Mouse (Mus musculus) lung, postnatal 4 days (tissue): ENCODE data around the gene Sec22a.

Experiments
- DNase-seq, 2 experiments: peaks; one replicate each; pipeline ENCODE4 v3.0.0; 2021

Gene Sec22a

DNA sequence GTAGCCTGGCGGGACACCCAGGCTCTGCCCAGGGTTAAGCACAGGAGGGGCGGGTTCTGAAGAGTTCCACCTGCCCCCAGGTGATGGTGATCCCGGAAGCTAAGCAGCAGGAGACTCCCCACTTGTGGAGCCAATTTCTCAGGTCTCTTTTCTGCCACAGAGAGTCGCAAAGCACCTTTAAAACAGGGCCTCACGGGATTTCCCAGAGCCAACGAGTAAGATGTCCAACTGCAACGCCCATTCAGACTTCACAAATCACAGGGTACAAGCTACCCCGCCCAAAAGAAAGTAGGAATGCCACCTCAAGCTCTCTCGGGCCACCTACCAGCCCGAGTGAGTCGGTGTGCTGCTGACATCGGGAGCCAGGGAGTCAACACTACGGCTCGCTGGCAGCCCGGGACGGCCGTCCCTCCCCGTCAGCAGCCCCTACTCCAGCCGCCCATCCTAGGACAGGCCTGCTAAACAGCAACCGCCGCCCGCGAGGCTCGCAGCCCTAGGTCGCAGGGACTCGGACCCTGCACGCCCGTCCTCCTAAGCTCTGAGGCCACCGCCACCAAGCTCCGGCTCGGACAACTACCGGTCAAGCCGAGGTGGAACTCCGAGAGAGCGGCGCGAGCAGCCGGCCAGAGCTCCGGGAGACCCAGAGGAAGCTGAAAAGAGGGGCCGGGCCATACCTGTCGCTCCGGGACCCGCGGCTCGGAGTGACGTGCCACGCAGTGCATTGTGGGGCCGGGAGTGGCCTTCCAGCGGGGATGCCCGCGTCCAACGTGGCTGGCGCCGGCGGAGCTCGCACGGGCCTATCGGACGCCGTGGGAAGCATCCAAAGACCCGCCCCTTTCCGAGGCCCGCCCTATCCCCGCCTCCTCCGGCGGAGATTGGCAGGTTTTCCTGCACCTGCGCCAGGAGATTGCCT is at the start of gene Sec22a:
Gene Sec22a (minus strand): TSS at position 769 of the 913 bp plus-strand sequence.
- DNase-seq = peak; percentile 94 to 96

DNA sequence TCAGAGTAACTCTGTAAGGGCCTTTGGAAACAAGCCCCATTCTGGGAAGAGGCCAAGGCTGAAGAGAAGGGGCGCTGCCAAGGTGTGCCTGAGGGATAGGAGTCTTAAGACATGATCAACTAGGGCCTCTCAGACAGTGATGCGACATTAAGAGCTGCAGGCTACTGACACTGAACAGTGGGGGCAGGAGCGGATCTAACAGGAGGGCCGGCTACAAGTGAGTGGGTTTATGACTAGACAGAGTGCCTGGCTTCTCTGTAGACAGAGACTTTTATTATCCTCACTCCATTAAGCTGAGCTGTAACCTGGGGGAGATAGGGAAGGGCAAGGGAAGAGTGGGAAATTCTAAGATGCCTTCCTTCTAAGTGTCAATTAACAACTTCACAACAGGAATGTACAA is 43.0 kb upstream of the Sec22a start:
- DNase-seq = no peak

DNA sequence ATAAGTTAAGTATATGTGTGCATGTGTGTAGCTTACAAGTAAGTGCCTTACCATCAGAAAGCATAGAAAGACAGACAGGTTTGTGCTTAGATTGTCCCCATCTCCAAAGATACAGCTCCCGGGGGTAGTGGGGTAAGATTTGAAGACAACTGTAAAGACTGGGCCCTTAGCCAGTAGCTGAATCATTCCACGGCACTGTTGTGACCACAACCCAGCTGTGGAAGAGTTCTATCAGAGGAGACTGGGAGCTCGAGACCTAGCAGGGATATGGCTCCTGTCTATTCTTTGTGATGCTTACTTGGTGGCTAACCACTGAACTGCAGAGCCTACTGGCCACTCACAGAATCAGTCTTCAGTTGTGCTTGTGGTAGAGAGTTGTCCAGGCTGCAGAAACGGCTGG is 42.4 kb upstream of the Sec22a start:
- no peak for DNase-seq

DNA sequence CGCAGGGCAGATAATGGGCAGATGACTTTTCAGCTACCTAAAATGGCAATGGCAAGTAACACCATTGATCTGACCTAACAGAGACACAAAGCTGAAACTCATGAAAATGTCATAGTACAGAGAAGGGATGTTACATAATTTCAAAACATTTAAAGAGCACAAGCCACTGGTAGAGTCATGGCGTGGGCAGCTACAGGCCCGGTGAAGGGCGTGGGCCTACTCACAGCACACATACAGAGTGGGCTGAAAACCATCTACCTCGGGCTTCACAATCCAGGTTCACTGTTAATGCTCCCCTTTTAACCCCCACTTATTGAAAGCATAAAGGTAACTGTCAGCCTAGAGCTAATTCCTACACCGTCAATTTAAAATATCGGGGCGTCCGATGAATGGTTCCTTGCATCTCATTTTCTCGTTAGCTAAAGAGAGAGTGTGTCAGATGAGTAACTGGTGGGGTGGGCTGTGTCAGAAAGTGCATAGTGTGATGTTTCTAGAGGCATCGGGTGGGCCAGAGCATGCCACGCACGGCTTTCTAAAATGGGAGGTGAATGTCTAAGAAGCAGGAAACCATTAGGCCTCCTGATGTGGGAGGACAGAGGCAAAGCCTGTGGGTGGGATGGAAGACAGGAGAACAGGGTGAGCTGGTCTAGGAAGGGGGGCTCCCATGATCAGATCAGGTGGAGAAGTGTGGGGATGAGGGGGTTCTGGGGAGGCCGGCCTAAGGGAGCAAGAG is 41.8 kb upstream of the Sec22a start:
- no peak for DNase-seq

DNA sequence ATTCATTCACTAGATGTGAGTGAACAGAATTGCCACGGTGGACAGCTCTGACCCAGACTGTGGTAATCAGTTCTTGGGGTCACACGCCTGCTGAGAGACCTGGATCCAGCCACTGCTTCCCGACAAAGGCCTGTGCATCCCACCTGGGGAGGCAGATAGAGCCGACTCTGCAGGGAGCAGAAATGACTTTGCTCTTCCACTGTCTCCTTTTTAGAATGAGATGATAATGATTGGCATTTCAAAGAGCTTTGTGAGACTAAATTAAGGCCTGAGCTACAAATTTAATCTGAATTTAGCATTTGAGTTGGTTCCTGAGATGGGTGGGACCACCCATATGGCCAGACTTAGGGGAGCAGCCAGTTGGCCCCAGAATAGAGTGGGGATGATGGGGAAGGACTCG is 41.1 kb upstream of the Sec22a start:
- DNase-seq = no peak

DNA sequence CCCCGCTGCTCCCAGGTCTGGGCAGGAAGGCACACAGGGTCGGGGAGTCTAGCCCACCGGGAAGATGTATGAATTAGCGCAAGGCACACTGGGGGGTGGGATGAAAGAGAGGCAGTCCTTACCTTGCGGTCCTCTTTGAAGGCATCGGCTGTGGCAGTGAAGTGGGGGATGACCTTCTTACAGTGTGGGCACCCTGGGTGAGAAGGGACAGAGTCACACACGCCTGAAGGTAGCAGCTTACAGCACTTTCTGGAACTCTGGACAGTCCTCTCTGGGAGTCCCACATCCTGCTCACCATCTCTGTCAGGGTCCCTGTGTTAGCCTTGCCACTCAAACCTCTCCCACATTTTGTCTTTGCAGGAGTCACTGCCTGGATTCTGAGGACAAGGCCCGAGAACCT is 40.2 kb upstream of the Sec22a start:
- no peak for DNase-seq

DNA sequence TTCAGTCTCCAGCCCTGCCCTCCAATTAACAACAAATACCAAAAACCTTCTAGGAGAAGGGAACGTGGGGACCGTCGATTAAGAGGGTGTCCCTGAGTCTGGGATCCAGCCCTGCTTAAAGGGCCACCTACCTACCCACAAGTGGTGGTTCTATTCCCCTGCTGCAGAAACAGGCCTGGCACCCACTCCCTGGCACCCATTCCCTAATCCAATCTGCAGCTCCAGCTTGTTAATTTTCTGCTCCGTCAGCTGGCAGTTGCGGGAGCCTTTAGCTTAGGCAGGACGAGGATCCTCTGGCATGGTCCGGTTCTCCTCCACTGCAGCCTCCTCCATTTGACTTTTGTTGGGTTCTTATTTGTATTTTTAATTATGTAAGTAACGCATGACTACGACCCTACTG is 39.6 kb upstream of the Sec22a start:
- DNase-seq = no peak

DNA sequence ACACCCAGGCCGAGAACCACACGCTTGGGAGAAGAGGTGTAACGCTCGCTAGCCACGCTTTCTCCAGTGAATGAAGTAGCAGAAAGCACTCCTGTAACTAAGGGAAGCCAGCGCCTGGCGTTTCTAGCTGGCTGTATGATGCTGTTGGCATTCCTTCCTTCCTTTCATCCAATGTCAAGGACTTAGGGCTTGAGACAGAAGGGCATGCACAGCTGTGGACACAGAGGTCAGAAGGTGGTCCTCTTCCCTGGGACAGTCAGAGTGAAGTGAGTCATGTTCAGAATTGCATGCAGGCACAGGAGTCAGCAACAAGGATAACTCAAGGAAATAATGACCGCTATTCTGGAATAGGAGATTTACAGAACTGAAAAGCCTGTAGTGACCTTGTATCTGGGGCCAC is 29.1 kb upstream of the Sec22a start:
- no peak for DNase-seq

DNA sequence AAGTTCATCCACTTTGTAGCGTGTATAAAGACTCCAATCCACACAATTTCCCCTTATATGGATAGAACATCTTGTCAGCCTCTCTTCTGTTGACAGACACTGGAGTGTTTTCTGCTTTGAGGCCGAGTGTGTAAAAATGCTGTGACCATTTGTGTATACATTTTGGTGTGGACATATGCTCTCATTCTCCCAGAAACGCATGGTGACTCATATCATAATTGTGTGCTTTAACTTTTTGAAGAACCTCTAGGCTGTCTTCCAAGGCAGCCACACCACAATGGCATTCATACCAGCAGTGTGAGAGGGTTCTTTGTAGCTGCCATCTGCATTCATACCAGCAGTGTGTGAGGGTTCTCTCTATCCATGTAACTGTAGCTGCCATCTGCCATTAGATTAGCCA is 21.9 kb upstream of the Sec22a start:
- DNase-seq = no peak

DNA sequence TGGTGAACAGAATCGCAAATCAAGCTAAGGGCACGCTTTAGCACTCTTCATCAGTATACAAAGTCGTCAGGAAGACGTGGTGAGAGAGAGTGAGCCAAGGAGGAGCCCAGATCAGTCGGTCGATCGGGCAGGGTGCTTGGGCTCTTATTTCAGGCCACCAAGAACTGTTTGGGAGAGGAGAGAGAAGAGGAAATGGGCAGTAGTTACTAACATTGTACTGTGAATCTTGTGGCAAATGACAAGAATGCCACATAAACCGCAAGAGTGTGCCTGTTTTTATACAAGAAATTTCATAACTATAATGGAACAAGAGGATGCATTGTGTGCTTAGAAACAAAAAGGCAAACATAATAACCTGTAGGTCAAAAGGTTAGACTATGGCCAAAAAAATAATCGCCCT is 16.3 kb upstream of the Sec22a start:
- no peak for DNase-seq

DNA sequence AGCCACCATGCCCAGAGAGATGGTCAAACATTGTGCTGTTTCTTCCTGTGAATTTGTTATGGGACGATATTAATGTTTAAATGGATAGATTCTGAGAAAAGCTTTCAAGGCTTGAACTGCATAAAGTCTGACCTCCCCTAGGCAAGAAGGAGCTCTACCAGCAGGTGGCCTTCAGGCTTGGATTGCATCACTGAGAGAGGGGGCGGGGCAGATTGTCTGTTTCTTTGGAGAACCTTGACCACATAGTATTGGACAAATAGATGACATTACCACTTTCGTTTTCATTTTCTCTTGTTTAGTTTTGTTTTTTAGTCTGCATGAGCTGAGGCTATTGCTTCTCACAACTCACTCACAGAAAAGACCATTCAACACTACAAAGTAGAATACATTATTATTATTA is 15.6 kb upstream of the Sec22a start:
- DNase-seq = no peak

DNA sequence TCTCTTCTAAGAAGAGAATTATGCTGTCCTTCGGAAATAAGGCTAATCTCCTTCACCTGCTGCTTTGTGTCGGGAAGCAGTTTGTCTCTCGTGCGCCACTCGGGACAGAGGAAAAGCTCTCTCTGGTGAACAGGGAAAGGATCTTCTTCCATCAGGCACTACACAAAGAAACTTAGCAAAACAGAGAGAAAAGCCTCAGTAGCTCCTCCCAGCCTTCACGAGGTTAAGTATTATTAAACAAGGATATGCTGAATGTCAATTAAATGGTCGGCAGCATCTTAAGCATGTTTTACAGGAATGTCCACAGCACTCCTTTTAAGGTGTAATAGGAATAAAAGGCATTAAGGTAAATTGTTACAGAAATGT is 328 bp upstream of the Sec22a start:
- no peak for DNase-seq

DNA sequence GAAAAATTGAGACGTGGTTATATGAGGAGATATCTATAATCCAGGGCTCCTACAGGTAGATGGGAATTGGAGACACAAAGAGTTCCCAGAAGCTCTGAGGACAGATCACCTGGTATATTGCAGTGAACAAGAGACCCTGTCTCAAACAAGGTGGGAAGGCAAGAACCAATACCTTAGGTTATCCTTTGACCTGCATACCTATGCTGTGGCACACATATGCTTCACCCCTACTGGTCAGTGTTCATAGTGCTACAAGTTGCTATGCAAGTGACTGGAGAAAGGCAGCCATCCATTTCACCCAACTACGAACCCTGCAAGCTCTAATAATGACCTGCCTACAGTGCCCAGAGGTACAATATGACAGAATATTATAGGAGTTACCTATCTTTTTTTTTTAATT is 1.5 kb downstream of the Sec22a start:
- DNase-seq = no peak

DNA sequence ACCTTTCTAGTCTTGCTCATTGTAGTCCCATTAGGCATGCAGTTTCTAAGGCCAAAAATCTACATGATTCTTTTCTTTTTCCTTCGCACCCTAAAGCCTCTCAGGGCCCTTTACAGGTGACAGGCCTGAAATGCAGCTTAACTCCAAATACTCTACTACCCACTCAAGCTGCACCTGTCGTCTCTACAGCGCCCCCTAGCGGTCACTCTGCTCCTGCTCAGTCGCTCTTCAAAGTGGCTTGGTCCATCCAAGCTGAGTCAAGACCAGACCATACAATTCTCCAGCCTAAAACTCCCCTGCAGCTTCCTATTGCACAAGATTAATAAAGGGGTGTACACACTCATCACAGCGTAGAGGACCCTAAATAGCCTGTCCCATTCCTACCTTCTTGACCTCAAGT is 3.1 kb downstream of the Sec22a start:
- peak; percentile 34 to 57 for DNase-seq

DNA sequence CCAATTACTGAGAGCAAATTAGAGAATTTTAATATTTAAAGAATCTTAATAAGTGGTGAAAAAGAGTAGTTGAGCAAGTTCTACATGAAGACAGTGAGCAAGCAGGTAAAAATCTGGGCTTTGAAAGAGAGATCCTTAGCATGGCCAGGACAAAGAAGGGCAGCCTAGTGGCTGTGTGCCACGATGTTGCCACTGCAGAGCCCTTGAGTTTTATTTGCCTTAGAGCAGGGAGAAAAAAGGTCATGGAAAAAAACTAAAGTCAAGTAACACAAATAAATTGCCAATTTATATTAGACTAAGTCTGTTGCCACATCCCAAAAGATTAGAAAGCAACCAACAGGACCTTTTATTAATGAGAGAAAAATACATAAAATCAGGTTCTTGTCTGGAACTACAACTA is 6.3 kb downstream of the Sec22a start:
- DNase-seq = peak; percentile 7 to 45

DNA sequence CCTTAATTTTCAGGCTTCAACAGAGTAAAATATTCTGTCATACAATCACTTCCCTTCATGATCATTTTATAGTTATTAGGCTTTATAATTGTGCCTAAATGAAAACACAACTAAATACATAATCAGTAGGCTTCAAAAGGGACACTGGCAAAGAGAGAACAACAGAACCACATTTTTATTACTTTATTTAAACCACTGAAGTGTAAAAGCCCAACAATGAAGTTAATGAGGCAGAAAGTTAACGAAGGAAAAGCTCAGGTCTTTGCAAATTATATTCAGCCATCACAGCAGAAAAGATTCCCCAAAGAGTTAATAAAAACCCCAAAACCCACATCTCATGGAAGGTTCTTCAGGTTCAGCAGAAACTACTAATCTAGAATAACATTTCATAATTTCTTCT is 33.3 kb downstream of the Sec22a start:
- no peak for DNase-seq

DNA sequence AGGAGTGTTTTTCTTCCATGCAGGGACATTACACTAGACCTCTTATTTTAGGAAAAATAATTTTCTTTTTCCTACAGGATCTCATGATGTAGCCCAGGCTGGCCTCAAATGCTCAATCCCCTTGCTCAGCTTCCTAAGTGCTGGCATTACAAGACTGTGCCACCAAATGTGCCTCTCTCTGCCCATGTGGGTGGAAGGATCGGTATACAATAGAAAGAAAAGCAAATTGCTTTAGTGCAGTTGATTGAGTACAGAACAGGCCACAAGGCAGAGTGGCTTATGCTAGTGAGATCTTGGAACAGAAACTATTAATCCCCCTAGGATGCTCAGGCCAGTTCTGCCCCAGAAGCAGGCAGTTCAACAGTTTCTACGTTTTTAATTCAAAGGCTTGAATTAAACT is 43.9 kb downstream of the Sec22a start:
- no peak for DNase-seq

DNA sequence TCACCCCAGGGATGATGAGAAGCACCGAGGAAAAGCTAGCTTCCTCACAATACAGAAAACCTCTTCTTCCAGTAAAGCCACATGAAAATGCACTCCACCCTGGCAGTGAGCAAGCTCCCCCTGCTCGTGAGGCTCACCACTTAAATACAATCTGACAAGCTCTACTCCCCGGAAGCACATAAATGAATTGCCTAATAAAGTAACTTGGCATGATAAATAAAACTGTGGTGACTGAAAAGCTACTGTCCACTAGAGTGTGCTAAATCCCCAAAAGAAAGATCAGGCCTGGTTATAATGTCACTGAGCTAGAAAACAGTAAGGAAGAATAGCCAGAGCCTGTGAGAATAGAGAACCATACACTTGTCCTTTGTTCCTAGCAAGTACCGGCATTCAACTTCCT is 44.4 kb downstream of the Sec22a start:
- no peak for DNase-seq

DNA sequence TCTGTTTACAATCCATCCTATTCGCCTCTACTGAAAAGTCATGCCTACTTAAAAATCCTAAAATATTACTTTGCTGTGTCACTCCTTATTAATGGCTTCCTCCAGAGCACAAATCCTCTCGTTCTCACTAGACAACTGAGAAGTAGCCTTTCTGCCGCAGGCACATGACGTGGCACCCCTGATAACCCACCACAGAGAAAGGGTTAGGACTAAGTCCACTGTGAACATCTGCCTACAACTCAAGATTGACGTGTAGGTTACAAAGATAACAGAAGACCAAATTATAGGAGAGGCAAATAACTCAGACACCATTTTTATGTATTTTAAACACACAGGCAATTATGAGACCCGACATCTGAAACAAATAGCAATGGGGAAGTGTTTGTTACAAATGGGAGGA is 45.3 kb downstream of the Sec22a start:
- no peak for DNase-seq

DNA sequence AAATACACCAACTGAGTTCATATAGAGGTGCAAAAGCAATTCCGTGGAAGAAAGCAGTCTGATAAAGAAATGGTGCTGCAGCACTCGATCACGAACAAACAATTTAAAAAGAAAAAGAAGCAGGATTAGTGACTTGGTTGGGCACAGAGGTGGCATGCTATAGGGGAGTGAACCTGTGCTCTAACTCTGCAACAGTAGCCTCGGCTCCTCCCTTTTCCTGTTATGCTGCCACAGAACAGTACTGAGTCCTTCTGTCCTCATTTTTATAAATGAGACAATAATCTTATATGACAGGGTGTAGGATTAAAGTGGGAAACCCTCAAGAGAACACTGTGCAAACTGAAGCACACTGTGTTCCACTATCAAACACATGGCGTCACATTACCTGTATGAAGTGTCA is 46.3 kb downstream of the Sec22a start:
- DNase-seq = no peak

DNA sequence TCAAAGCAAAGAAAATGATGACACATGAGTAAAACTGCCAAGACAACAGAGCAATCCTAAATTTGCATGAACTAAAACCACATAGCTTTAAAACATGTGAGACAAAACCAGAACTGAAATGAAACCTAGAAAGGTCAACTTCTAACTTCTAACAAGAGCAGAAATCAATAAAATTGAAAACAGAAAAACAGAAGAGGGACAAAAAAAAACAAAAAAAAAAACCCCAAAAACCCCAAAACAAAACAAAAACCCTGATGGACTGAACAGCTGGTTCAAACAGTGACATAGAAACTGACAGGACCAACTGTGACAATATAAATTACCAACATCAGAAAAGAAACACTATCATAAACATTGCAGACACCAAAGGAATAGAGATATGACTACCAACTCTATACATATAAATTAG is 46.9 kb downstream of the Sec22a start:
- DNase-seq = no peak

DNA sequence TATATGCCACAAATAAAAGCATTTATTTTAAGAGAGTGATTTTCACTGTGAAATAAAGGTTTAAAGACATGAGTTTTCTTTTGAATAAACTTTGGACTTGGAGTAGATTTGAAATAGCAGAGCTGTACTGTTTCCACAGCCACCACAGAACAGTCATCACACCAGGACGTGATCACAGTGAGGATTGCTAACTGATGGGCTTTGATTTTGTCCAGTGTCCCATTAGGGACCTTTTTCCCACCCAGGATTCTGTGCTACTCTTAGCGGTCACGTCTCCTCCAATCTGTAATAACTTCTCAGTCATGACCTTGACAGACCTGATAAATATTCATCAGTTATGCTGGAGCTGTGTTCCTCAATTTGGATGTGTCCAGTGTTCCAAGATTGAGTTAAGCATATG is 48.2 kb downstream of the Sec22a start:
- DNase-seq = no peak

DNA sequence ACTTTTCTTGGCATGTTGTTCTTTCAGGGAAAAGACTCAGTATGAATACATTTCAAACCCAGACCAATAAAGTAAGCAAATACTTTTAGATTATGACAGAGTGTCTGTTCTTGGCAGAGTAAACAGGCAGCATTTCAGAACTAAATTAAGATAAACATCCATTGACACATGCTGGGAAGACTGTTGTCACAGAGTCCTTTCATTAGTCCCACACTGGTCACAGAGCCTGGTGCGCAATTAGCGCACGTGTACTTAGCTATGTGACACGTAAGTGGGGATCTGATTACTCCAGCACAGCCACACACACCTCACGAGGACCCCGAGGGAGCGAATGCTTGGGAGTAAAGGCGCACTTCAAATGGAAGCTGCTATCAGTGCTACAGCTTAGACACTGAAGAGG is 52.1 kb downstream of the Sec22a start:
- no peak for DNase-seq

DNA sequence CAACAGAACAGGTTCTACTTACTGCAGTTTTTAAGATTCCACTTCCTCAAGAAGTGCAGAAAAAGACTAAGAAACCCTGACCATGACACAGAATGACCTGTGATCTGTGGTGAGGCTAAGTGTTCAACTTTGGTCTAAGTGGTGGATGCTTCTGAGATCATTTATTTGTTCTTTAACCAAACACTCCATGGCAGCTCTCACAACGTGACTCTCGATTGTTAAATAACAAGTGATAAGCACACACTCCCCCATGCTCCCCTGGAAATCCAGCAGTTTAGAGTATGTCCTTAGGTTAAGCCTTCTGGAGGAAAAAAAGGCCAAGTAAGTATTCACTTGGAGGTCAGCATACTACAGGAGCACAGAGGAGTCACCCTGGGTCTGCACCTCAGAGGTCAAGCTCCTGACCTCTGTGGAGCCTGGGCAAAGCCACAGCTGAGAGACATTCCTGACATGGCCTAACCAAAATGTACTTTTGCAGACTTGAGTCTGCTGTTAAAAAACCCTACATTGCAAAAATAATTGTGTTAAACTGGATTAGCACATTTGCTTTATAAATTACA is 53.1 kb downstream of the Sec22a start:
- DNase-seq = no peak
